Mouse (Mus musculus) thymus, adult 2 months (tissue): ENCODE data around the gene Brinp2.

ENCODE experiments used
- CTCF ChIP-seq: fragments of 200-500 bp; IDR thresholded peaks from 2 replicates; pipeline ENCODE4 v1.5.1; 2012; ENCODE audit warnings: mild to moderate bottlenecking, control low read depth, low read length, moderate library complexity, borderline replicate concordance; ENCODE audit not compliant: control insufficient read depth, poor library complexity, insufficient read depth; ENCODE audit errors: extremely low read depth
- POLR2A ChIP-seq: fragments of 200-500 bp; IDR thresholded peaks from 2 replicates; pipeline ENCODE4 v1.6.1; 2012; ENCODE audit warnings: mild to moderate bottlenecking, low read length, control low read depth, moderate library complexity; ENCODE audit not compliant: control insufficient read depth, poor library complexity, insufficient read depth; ENCODE audit errors: extremely low read depth

- no peak for TF ChIP-seq POLR2A
- no peak for TF ChIP-seq CTCF
Observed at GRCm38 (mm10) chr1:158248266-158248665, 107.9 kb downstream of the Brinp2 start.
